Mouse (Mus musculus) heart, embryonic 14.5 days (tissue): ENCODE data around the gene Btbd6. TPM values are rescaled to one million over a fixed set of nuclear protein-coding genes. Genes with fewer than 3 reads are reported as not detected.

Experiments
- ATAC-seq: fragments of 200-750 bp; cut with Nextera tagmentation; 2 replicates; pipeline ENCODE4 v1.8.0; 2017; ENCODE audit warnings: low read depth, moderate TSS enrichment; ENCODE audit not compliant: insufficient number of reproducible peaks, insufficient read depth, low FRiP score
- H3K27ac ChIP-seq, 2 experiments: fragments of 200-500 bp in 1 of 2; fragments of 300-500 bp in 1 of 2; sonication (generic) in 1 of 2; replicated peaks in 1 of 2; 2 replicates each; pipeline ENCODE4 v1.5.1; 2012 to 2014; ENCODE audit warnings: low read depth in 2 of 2, low read length in 2 of 2, control low read depth in 1 of 2, mild to moderate bottlenecking in 1 of 2, mixed read lengths in 1 of 2; ENCODE audit not compliant: control insufficient read depth in 1 of 2, insufficient read depth in 1 of 2
- H3K27me3 ChIP-seq: fragments of 300-500 bp; sonication (generic); 2 replicates; pipeline ENCODE4 v1.6.1; 2014; ENCODE audit warnings: mild to moderate bottlenecking, low read length, control low read depth; ENCODE audit not compliant: control insufficient read depth, insufficient read depth
- H3K36me3 ChIP-seq: fragments of 300-500 bp; sonication (generic); 2 replicates; pipeline ENCODE4 v1.6.1; 2014; ENCODE audit warnings: mild to moderate bottlenecking, control low read depth, low read length, mixed read lengths; ENCODE audit not compliant: control insufficient read depth, insufficient read depth
- H3K4me1 ChIP-seq, 2 experiments: fragments of 200-500 bp in 1 of 2; fragments of 300-500 bp in 1 of 2; sonication (generic) in 1 of 2; 2 replicates each; pipeline ENCODE4 v1.6.1; 2012 to 2014; ENCODE audit warnings: low read length in 2 of 2, control low read depth in 1 of 2, mixed read lengths in 1 of 2; ENCODE audit not compliant: control insufficient read depth in 2 of 2, insufficient read depth in 2 of 2
- H3K4me2 ChIP-seq: fragments of 300-500 bp; sonication (generic); 2 replicates; pipeline ENCODE4 v1.6.1; 2014; ENCODE audit warnings: mild to moderate bottlenecking, low read length
- H3K4me3 ChIP-seq, 2 experiments: fragments of 200-500 bp in 1 of 2; fragments of 300-500 bp in 1 of 2; sonication (generic) in 1 of 2; 2 replicates each; pipeline ENCODE4 v1.5.1; 2012 to 2014; ENCODE audit warnings: low read length in 2 of 2, mild to moderate bottlenecking in 2 of 2, control low read depth in 1 of 2, low read depth in 1 of 2, moderate library complexity in 1 of 2; ENCODE audit not compliant: control insufficient read depth in 1 of 2, insufficient read depth in 1 of 2
- H3K9ac ChIP-seq: fragments of 300-500 bp; sonication (generic); 2 replicates; pipeline ENCODE4 v1.6.1; 2014; ENCODE audit warnings: mild to moderate bottlenecking, low read length
- H3K9me3 ChIP-seq: fragments of 300-500 bp; sonication (generic); 2 replicates; pipeline ENCODE4 v1.6.1; 2016; ENCODE audit warnings: low read length, control low read depth; ENCODE audit not compliant: control insufficient read depth
- whole genome bisulfite sequencing: fragments of 180-500 bp; shearing (Covaris S2); extraction: QIAGEN DNeasy Blood & Tissue Kit; methylation state at CpG from one replicate; pipeline ENCODE4 v1.1.7; 2014; 5-methylcytosine and 5-hydroxymethylcytosine counted together
- polyA plus RNA-seq: library from polyadenylated mRNA; unstranded; fragments of >200 nt; fragmentation: Nextera tagmentation; extraction: Ambion mirVana; gene quantifications from 2 replicates; pipeline ENCODE4 v1.2.1, GENCODE M21; 2014

Gene Btbd6
- polyA plus RNA-seq, 1 experiment from 2014 or later, result 25.9 TPM

DNA sequence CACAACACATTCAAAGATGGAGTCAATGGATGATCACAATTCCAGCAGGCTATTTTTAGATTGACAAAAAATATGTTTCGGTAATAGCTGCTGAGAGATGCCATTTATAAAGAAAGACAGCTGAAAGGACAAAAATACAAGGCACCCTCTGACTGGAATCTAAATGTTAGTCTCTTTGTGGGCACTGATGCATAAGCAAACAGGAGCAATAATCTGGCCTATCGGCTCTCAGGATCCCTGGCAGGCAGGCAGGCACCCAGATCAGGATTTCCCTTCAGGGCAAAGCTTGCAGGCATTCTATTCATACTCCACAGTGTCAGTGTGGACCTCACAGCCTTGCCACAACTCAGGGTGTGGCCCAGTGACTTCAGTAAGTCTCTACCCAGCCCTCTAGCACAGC is 5.7 kb downstream of the Btbd6 start:
- Histone ChIP-seq H3K36me3 (peaks cover 91% of the 10 kb centered on the region), H3K27me3 (no peaks in the 10 kb centered on the region), H3K27ac (peak overlapping the region in 1 of 2 experiments; percentile 34; a peak in 3 of 4 replicates), H3K9ac (no peak overlapping the region), H3K4me1 (peaks cover 7 to 15% of the 10 kb centered on the region in 2 experiments), H3K4me2 (no peak overlapping the region), H3K9me3 (no peaks in the 10 kb centered on the region), H3K4me3 (no peak overlapping the region)
- no peak for ATAC-seq
- WGBS, result 46% methylated on average over 2 of the region's 2 CpGs

DNA sequence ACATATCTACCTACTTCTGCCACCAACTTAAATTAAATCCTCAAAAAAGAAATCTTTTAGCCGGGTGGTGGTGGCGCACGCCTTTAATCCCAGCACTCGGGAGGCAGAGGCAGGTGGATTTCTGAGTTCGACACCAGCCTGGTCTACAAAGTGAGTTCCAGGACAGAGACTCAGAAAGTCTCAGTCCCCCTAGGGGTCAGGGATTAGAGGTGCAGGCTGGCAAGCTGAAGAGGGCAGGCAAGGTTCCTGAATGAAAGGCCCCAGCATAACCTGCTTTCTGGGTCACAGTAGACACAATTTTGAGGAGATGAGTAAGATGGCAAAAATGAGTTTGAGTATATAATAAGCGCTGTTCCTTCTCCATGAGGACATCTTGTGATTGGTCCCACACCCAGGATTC is 9.1 kb downstream of the Btbd6 start:
- no peak overlapping the region for H3K4me3 ChIP-seq
- H3K27me3 ChIP-seq, result no peaks in the 10 kb centered on the region
- H3K36me3 ChIP-seq, result peaks cover 72% of the 10 kb centered on the region
- no peaks in the 10 kb centered on the region for H3K9me3 ChIP-seq
- H3K27ac ChIP-seq, result no peak overlapping the region
- ATAC-seq, result no peak
- H3K4me1 ChIP-seq, result peaks cover 5 to 14% of the 10 kb centered on the region in 2 experiments
- H3K9ac ChIP-seq, result no peak overlapping the region
- H3K4me2 ChIP-seq, result no peak overlapping the region
- WGBS, result 91% methylated on average over 6 of the region's 6 CpGs

DNA sequence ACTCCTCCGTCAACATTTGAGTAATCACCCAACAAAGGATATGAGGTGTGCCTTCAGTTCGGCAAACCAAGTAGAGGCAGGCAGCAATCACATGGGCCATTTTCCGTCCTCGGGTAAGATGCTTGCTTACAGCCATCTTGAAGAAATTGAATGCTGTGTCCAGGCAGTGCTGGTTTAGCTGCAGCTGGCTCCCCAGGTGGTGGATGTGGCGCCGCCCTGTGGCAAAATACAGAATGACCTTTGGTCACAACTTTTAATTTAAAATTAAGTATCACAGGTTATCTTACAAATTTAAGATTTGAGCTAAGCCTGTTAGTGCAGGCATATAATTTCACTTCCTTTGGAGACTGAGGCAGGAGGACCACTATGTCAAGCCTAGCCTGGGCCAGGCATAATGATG is 11.6 kb downstream of the Btbd6 start:
- H3K36me3 ChIP-seq, result peaks cover 66% of the 10 kb centered on the region

DNA sequence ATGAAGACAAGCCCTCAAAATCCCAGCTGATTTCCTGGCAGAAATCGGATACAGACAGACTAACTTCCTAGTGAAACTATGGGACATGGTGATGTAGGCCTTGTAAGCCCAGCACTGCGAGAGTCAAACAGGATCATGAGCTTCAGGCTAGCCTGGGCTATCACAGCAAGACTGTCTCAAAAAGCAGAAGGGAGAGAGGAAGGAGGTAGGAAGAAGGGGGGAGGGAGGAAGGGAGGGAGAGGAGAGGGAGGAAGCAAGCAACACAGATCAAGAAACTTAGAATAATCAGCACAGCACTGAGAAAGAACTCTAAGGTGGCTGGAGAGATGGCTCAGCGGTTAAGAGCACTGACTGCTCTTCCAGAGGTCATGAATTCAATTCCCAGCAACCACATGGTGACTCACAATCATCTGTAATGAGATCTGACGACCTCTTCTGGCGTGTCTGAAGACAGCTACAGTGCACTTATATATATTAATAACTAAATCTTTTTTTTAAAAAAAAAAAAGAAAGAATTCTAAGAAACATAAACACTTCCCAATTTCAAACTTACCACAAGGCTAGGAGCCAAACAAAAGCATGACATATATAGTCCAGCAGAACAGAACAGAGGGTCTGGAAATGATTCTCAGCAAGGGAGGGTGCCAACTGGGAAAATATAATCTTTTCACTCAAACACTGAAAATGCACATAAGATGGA is 14.6 kb downstream of the Btbd6 start:
- H3K9me3 ChIP-seq, result no peaks in the 10 kb centered on the region
- no peak overlapping the region for H3K4me2 ChIP-seq
- no peak overlapping the region for H3K9ac ChIP-seq
- peaks cover 5 to 16% of the 10 kb centered on the region in 2 experiments; a peak in 2 of 4 replicates for H3K4me1 ChIP-seq
- no peak overlapping the region for H3K27ac ChIP-seq
- H3K4me3 ChIP-seq, result no peak overlapping the region
- peaks cover 41% of the 10 kb centered on the region for H3K36me3 ChIP-seq
- ATAC-seq, result no peak
- H3K27me3 ChIP-seq, result no peaks in the 10 kb centered on the region
- WGBS, result 83% methylated on average over 5 of the region's 5 CpGs

More for the DNA sequence above, 11.6 kb downstream of the Btbd6 start:
- no peak for ATAC-seq
- no peaks in the 10 kb centered on the region for H3K27me3 ChIP-seq
- 76% methylated on average over 6 of the region's 6 CpGs for WGBS
- peaks cover 4 to 12% of the 10 kb centered on the region in 2 experiments; a peak in 2 of 4 replicates for H3K4me1 ChIP-seq
- no peak overlapping the region for H3K4me3 ChIP-seq
- H3K9ac ChIP-seq, result no peak overlapping the region
- H3K27ac ChIP-seq, result no peak overlapping the region
- H3K4me2 ChIP-seq, result no peak overlapping the region
- H3K9me3 ChIP-seq, result no peaks in the 10 kb centered on the region

DNA sequence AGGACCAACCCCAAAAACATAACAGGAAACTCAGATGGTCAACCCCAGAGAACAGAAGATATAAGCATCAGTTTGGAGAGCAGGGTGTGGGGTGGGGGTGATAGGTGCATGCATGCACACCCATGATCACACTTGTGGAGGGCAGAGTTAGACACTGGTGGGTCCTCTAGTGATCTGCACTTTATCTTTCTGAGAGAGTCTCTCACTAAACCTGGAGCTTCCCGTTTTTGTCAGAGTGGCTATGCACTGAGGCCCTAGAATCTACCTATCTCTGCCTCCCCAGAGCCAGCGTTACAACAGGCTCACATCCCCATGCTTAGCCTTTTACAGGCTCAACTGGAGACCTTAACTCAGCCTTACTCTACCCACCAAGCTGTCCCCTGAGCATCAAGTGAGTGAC is 15.2 kb downstream of the Btbd6 start:
- no peak overlapping the region for H3K9ac ChIP-seq
- H3K27me3 ChIP-seq, result no peaks in the 10 kb centered on the region
- H3K9me3 ChIP-seq, result no peaks in the 10 kb centered on the region
- ATAC-seq, result no peak
- H3K36me3 ChIP-seq, result peaks cover 35% of the 10 kb centered on the region
- H3K4me3 ChIP-seq, result no peak overlapping the region
- peaks cover 5 to 16% of the 10 kb centered on the region in 2 experiments; a peak in 2 of 4 replicates for H3K4me1 ChIP-seq
- H3K27ac ChIP-seq, result no peak overlapping the region
- H3K4me2 ChIP-seq, result no peak overlapping the region
- WGBS, result 77% methylated on average over 2 of the region's 2 CpGs

DNA sequence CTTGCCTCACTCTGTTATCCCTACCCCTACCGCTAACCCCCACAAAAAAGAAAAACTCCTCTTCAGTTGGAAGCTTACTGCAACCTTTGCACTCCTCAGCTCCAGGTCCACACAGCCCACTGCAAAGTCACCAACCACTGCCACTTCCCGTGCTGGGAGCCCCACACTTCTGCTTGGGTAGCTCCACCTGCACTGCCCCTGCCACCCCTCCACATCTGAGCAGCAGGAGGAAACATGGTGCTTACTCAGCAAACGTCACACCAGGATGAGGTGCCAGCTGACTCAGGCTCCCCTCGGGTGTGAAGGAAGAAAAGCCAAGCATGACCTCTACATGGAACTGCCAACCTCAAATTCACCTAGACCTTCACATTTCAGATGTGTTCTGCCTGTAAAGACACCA is 17.9 kb downstream of the Btbd6 start:
- WGBS, result 72% methylated on average over 4 of the region's 4 CpGs
- Histone ChIP-seq H3K27me3 (no peaks in the 10 kb centered on the region), H3K4me1 (peaks cover 7 to 26% of the 10 kb centered on the region in 2 experiments; a peak in 2 of 4 replicates), H3K9me3 (no peaks in the 10 kb centered on the region), H3K4me3 (no peak overlapping the region), H3K4me2 (no peak overlapping the region), H3K9ac (no peak overlapping the region), H3K36me3 (peaks cover 18% of the 10 kb centered on the region), H3K27ac (no peak overlapping the region)
- ATAC-seq, result no peak

DNA sequence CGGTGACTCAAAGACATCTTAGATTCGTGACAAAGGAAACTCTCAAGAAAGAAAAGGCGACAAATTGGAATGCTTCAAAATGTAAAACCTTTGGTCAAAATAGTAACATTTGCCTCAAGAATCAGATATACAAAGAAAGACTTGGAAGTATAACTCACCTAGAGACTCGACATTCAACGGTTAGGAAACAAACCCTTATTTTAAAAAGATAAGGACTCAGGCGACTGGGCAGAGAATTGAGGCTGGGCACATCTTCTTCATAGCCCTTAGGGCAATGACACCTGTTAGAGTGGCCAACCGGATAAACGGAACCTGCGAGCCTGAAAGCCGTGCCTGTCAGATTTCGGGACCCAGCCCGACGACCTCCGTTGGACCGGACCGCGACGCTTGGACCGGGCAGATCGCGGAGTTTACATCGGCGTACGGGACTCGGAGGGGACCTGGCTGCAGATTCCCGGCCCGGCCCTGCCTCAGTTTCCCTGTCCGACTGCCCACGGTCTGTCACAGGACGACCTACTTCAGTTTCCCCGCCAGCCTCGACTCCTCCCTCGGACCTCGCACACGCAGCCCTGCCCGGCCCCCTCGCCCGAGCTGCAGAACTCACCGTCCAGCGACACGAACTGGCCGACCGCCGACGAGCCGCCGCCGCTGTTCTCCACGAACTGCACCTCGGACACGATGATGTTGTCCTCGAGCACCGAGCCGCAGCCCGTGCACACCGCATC is 23.4 kb downstream of the Btbd6 start:
- Histone ChIP-seq H3K4me2 (peak overlapping the region; percentile 81), H3K4me3 (peak overlapping the region; percentile 91 to 97), H3K9me3 (no peaks in the 10 kb centered on the region), H3K36me3 (no peaks in the 10 kb centered on the region), H3K4me1 (peaks cover 10 to 28% of the 10 kb centered on the region in 2 experiments), H3K9ac (peak overlapping the region; percentile 96), H3K27ac (peak overlapping the region; percentile 83 to 98), H3K27me3 (no peaks in the 10 kb centered on the region)
- ATAC-seq, result no peak; the same call in 1 of the 2 replicates
- 1% methylated on average over 56 of the region's 56 CpGs for WGBS
